Mouse (Mus musculus): Measurements from ENCODE around the gene Dnajc25. TPM values are rescaled to one million over a fixed set of nuclear protein-coding genes. Genes with fewer than 3 reads are reported as not detected.
A peak's percentile ranks its signal among the peaks of the same experiment; 100 is the strongest.

The Dnajc25 gene
- polyA plus RNA-seq, 1 experiment from 2014 or later: 12.5 TPM

GRCm38 (mm10) chr4:59034918-59035785 is 40.3 kb downstream of the Dnajc25 start, which contains the start of gene Gng10:
Gene Gng10 (plus strand): TSS chr4:59035088.
- H3K9me3 ChIP-seq (ENCODE audit: low read length): no peaks in the 10 kb centered on the region
- peak within 1 kb of the TSS; percentile 96 for H3K4me2 ChIP-seq (ENCODE audit: low read depth, low read length)
- no peak for TF ChIP-seq CTCF (IDR thresholded peaks at IDR 0.05; ENCODE audit: low read depth)
- TF ChIP-seq EP300 (IDR thresholded peaks at IDR 0.05; ENCODE audit: low read depth): no peak
- peak within 1 kb of the TSS; percentile 79 for H3K9ac ChIP-seq (replicated peaks)
- no peaks in the 10 kb centered on the region for H3K36me3 ChIP-seq (replicated peaks; ENCODE audit: insufficient read depth, low read length)
- peak; percentile 89 for ATAC-seq
- peaks cover 17% of the 10 kb centered on the region for H3K4me1 ChIP-seq (ENCODE audit: insufficient read depth)
- peak; percentile 67 for DNase-seq
- 8% methylated on average over 76 of the region's 76 CpGs for WGBS (ENCODE audit: insufficient replicate concordance)
- H3K27me3 ChIP-seq (ENCODE audit: insufficient read depth, low read length): no peaks in the 10 kb centered on the region
- H3K4me3 ChIP-seq (ENCODE audit: low read depth, low read length): peak within 1 kb of the TSS; percentile 78
- peak within 1 kb of the TSS; percentile 56 for H3K27ac ChIP-seq (ENCODE audit: low read depth)

- no peak overlapping the region for H3K27ac ChIP-seq (ENCODE audit: low read depth)
- no peaks in the 10 kb centered on the region for H3K9me3 ChIP-seq (ENCODE audit: low read length)
These were observed 41.0 kb downstream of the Dnajc25 start for GRCm38 (mm10) chr4:59035786-59036350.

GRCm38 (mm10) chr4:59036490-59037127 is 41.7 kb downstream of the Dnajc25 start:
- WGBS (ENCODE audit: insufficient replicate concordance): 25% methylated on average over 13 of the region's 13 CpGs
- Histone ChIP-seq H3K4me1 (ENCODE audit: insufficient read depth) (peaks cover 19% of the 10 kb centered on the region), H3K36me3 (replicated peaks; ENCODE audit: insufficient read depth, low read length) (no peaks in the 10 kb centered on the region), H3K27me3 (ENCODE audit: insufficient read depth, low read length) (no peaks in the 10 kb centered on the region), H3K4me3 (ENCODE audit: low read depth, low read length) (peak overlapping the region; percentile 5), H3K27ac (ENCODE audit: low read depth) (peak overlapping the region; percentile 75), H3K9me3 (ENCODE audit: low read length) (no peaks in the 10 kb centered on the region), H3K4me2 (ENCODE audit: low read depth, low read length) (peak overlapping the region; percentile 96), H3K9ac (replicated peaks) (no peak overlapping the region)
- TF ChIP-seq CTCF (IDR thresholded peaks at IDR 0.05; ENCODE audit: low read depth) (peak; percentile 93), EP300 (IDR thresholded peaks at IDR 0.05; ENCODE audit: low read depth) (no peak)
- ATAC-seq (peak; percentile 40; the same call in 1 of the 2 replicates), DNase-seq (peak; percentile 79)

More at GRCm38 (mm10) chr4:59035786-59036350, 41.0 kb downstream of the Dnajc25 start:
- H3K9ac ChIP-seq (replicated peaks): peak overlapping the region; percentile 79
- no peaks in the 10 kb centered on the region for H3K27me3 ChIP-seq (ENCODE audit: insufficient read depth, low read length)
- no peaks in the 10 kb centered on the region for H3K36me3 ChIP-seq (replicated peaks; ENCODE audit: insufficient read depth, low read length)
- TF ChIP-seq CTCF (IDR thresholded peaks at IDR 0.05; ENCODE audit: low read depth) (no peak), EP300 (IDR thresholded peaks at IDR 0.05; ENCODE audit: low read depth) (no peak)
- H3K4me2 ChIP-seq (ENCODE audit: low read depth, low read length): peak overlapping the region; percentile 96
- peaks cover 19% of the 10 kb centered on the region for H3K4me1 ChIP-seq (ENCODE audit: insufficient read depth)
- H3K4me3 ChIP-seq (ENCODE audit: low read depth, low read length): peak overlapping the region; percentile 78
- WGBS (ENCODE audit: insufficient replicate concordance): 63% methylated on average over 18 of the region's 18 CpGs
- DNase-seq: no peak
- no peak for ATAC-seq

DNA sequence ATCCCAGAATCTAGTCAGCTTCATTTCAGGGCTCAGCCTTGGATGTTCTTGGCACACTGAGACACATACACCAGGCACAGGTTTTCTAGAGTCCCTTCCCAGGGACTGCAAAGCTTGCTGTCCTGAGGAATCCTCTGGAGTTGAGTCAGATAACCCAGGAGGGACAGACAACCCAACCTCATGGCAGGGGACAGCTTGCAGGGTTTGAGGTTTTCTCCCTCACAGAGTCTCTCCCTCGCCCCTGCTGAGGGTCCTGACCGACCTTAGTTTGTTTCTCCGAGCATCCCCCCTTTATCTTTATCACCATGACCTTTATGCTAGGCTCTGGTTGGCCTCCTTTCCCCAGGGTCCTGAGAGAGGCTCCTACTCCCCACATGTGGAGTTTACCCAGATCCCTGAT is 42.7 kb downstream of the Dnajc25 start:
- no peaks in the 10 kb centered on the region for H3K27me3 ChIP-seq (ENCODE audit: insufficient read depth, low read length)
- no peaks in the 10 kb centered on the region for H3K9me3 ChIP-seq (ENCODE audit: low read length)
- WGBS (ENCODE audit: insufficient replicate concordance): 79% methylated on average over 3 of the region's 3 CpGs
- H3K9ac ChIP-seq (replicated peaks): no peak overlapping the region
- no peak overlapping the region for H3K4me3 ChIP-seq (ENCODE audit: low read depth, low read length)
- no peak for ATAC-seq
- H3K4me1 ChIP-seq (ENCODE audit: insufficient read depth): peaks cover 19% of the 10 kb centered on the region
- TF ChIP-seq CTCF (IDR thresholded peaks at IDR 0.05; ENCODE audit: low read depth) (no peak), EP300 (IDR thresholded peaks at IDR 0.05; ENCODE audit: low read depth) (no peak)
- no peak overlapping the region for H3K4me2 ChIP-seq (ENCODE audit: low read depth, low read length)
- no peak overlapping the region for H3K27ac ChIP-seq (ENCODE audit: low read depth)
- no peaks in the 10 kb centered on the region for H3K36me3 ChIP-seq (replicated peaks; ENCODE audit: insufficient read depth, low read length)
- DNase-seq: no peak

DNA sequence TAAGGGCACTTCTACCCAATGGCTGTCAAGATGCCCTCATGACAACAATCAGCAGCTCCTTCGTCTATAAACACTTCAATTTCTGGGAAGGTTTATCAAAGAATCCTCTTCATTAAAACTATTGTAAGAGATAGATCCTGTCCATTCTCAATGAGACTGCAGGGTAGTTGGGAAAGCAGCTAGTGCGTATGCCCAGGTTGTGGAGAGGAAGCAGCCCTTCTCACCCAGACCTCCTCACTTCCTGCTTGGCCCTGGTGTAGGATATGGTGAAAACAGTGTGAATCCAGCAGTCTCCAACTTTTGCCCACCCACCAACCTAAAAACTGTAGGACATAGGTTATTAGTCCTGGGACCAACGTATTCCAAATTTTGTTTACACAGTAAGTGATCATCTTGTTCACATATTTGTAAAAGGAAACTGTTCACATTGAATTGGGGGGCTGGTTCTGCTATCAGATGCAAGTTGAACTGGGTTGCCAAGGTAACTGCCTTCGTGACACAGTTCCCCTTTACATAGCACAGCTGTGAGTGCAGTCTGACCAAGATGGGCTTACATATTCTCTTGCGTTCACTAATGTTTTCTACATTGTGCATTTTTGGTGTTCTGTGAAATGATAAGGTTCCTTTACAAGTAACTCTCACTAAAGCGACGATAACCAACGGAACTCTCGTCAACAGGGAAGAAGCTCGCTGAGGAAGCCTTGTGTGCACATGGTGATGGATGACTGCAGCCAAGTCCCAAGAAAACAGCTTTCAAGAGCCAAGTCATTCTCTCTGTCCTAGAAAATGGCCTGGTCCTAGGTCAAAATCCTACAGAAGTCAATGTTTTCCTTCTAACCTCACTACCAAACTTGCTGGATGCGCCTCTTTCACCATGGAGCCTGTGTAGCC is 45.8 kb downstream of the Dnajc25 start:
- no peak overlapping the region for H3K4me2 ChIP-seq (ENCODE audit: low read depth, low read length)
- H3K27ac ChIP-seq (ENCODE audit: low read depth): no peak overlapping the region
- peaks cover 15% of the 10 kb centered on the region for H3K4me1 ChIP-seq (ENCODE audit: insufficient read depth)
- DNase-seq (no peak), ATAC-seq (no peak)
- H3K9me3 ChIP-seq (ENCODE audit: low read length): no peaks in the 10 kb centered on the region
- H3K36me3 ChIP-seq (replicated peaks; ENCODE audit: insufficient read depth, low read length): no peaks in the 10 kb centered on the region
- no peak overlapping the region for H3K9ac ChIP-seq (replicated peaks)
- WGBS (ENCODE audit: insufficient replicate concordance): 63% methylated on average over 11 of the region's 11 CpGs
- no peak overlapping the region for H3K4me3 ChIP-seq (ENCODE audit: low read depth, low read length)
- H3K27me3 ChIP-seq (ENCODE audit: insufficient read depth, low read length): no peaks in the 10 kb centered on the region
- no peak for TF ChIP-seq EP300 (IDR thresholded peaks at IDR 0.05; ENCODE audit: low read depth)
- no peak for TF ChIP-seq CTCF (IDR thresholded peaks at IDR 0.05; ENCODE audit: low read depth)
